Mouse (Mus musculus): Measurements from ENCODE around the gene Tfap2e. TPM values are rescaled to one million over a fixed set of nuclear protein-coding genes. Genes with fewer than 3 reads are reported as not detected.

The Tfap2e gene
- polyA plus RNA-seq, 1 experiment from 2014 or later, result 0.14 TPM

DNA sequence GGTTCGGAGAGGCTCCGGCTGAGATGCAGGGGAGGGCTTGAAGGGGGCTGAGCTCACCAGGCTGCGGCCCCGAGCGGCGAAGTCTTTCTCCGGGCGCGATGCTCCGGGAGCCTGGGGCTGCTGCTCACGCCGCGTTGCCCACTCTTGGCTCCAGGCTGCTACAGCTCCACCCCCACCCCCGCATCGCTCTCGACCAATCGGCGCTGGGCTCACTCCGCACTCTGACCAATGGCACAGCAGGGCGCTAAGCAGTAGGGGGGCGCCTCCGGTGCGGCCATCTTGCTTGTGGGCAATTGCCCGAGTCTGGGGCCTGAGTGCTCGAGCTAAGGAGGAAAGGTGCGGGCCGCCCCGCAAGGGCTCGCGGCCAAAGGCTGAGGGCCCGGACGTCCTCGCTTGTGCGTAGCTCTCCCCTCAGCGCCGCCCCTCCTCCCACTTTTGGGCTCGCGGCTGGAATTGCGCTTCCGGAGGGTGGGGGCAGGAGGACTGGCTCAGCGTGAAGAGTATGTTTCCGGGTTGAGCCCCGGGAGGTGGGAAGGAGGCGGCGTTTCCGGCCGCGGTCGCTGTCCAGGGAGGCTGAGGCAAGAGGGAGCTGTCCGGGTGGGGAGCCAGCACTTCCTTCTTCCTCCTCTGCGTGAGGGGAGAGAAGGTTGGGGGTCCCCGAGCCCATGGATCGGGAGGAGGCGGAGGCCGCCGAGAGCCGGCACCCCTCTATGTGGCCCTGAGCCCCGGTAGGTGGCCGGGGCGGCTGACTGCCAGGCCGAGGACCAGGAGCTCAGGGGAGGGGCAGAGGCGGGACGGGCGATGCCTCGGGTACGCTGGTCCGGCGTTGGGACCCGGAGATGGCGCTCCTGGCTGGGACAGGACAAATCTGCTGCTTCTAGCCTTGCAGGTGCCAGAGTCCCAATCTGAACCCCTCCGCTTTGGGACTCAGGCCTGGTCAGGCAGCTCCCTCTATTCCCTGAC lies 17.5 kb upstream of the Tfap2e start, which contains the start of the genes Ncdn and AU040320:
TSS of gene Ncdn (minus strand) at position 171 of the 963 bp plus-strand sequence.
TSS of gene AU040320 (plus strand) at position 277 of the 963 bp plus-strand sequence.
- H3K4me3 ChIP-seq (ENCODE audit: low read length), result peak within 1 kb of the TSS; percentile 90
- peak; percentile 97 for ATAC-seq
- H3K4me1 ChIP-seq (ENCODE audit: control insufficient read depth, insufficient read depth, low read depth, low read length), result peaks cover 50% of the 10 kb centered on the region
- peak within 1 kb of the TSS; percentile 99 for H3K27ac ChIP-seq (ENCODE audit: low read depth, low read length)
- peak within 1 kb of the TSS; percentile 98 for H3K9ac ChIP-seq (ENCODE audit: low read depth, low read length)
- under 1% methylated on average over 58 of the region's 71 CpGs for WGBS
- H3K9me3 ChIP-seq (ENCODE audit: control insufficient read depth, low read length), result no peaks in the 10 kb centered on the region
- H3K27me3 ChIP-seq (replicated peaks; ENCODE audit: control insufficient read depth, insufficient read depth, low read length), result no peaks in the 10 kb centered on the region
- peak within 1 kb of the TSS; percentile 81 for H3K4me2 ChIP-seq (ENCODE audit: low read length)
- no peaks in the 10 kb centered on the region for H3K36me3 ChIP-seq (ENCODE audit: control insufficient read depth, insufficient read depth, low read length)

- WGBS, result 0% methylated on average over 23 of the region's 23 CpGs
- H3K27me3 ChIP-seq (replicated peaks; ENCODE audit: control insufficient read depth, insufficient read depth, low read length), result no peaks in the 10 kb centered on the region
Observed at GRCm38 (mm10) chr4:126752608-126753141, 16.6 kb upstream of the Tfap2e start.

DNA sequence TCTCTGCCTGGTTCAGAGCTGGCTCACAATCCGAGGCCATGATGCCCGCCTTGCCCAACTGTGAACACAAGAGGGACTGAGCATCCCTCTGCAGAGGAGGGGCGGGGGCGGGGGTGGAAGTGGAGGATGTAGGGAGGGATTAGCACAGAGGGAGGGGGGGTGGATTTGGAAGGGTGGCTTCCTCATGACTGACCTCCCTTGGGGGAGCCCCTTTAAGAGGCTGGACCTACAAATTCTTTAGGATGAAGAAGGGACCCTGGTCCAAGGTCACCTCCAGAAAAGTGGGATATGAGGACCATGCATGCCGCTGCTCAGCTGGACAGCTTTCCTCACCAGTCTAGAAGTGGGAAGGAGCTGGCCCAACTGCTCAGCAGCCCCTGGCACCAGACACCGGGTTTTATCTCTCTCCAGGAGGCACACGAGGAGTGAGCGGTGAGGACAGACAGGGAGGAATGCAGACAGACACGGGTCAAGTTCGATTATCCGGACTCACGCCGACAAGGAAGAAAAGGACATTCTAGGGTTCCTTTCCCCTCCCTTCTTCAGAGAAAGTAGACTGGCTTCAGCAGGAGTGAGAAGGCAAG lies 16.1 kb upstream of the Tfap2e start:
- no peak for ATAC-seq

More at GRCm38 (mm10) chr4:126752608-126753141, 16.6 kb upstream of the Tfap2e start:
- H3K9me3 ChIP-seq (ENCODE audit: control insufficient read depth, low read length), result no peaks in the 10 kb centered on the region
- peak; percentile 2; the same call in 1 of the 2 replicates for ATAC-seq
- peak overlapping the region; percentile 98 for H3K9ac ChIP-seq (ENCODE audit: low read depth, low read length)
- H3K4me2 ChIP-seq (ENCODE audit: low read length), result peak overlapping the region; percentile 75
- H3K4me1 ChIP-seq (ENCODE audit: control insufficient read depth, insufficient read depth, low read depth, low read length), result peaks cover 50% of the 10 kb centered on the region
- H3K36me3 ChIP-seq (ENCODE audit: control insufficient read depth, insufficient read depth, low read length), result no peaks in the 10 kb centered on the region
- H3K27ac ChIP-seq (ENCODE audit: low read depth, low read length), result peak overlapping the region; percentile 99
- H3K4me3 ChIP-seq (ENCODE audit: low read length), result peak overlapping the region; percentile 90

GRCm38 (mm10) chr4:126751556-126752023 lies 15.6 kb upstream of the Tfap2e start:
- no peak overlapping the region for H3K27ac ChIP-seq (ENCODE audit: low read depth, low read length)
- H3K4me1 ChIP-seq (ENCODE audit: control insufficient read depth, insufficient read depth, low read depth, low read length), result peaks cover 47% of the 10 kb centered on the region
- peak overlapping the region; percentile 90 for H3K4me3 ChIP-seq (ENCODE audit: low read length)
- H3K27me3 ChIP-seq (replicated peaks; ENCODE audit: control insufficient read depth, insufficient read depth, low read length), result no peaks in the 10 kb centered on the region
- peak overlapping the region; percentile 75 for H3K4me2 ChIP-seq (ENCODE audit: low read length)
- no peaks in the 10 kb centered on the region for H3K9me3 ChIP-seq (ENCODE audit: control insufficient read depth, low read length)
- H3K9ac ChIP-seq (ENCODE audit: low read depth, low read length), result peak overlapping the region; percentile 98
- H3K36me3 ChIP-seq (ENCODE audit: control insufficient read depth, insufficient read depth, low read length), result peaks cover 8% of the 10 kb centered on the region
- WGBS, result 53% methylated on average over 10 of the region's 10 CpGs
- no peak for ATAC-seq

More for the DNA sequence above, 16.1 kb upstream of the Tfap2e start:
- Histone ChIP-seq H3K9me3 (ENCODE audit: control insufficient read depth, low read length) (no peaks in the 10 kb centered on the region), H3K27me3 (replicated peaks; ENCODE audit: control insufficient read depth, insufficient read depth, low read length) (no peaks in the 10 kb centered on the region), H3K9ac (ENCODE audit: low read depth, low read length) (peak overlapping the region; percentile 98), H3K4me3 (ENCODE audit: low read length) (peak overlapping the region; percentile 90), H3K36me3 (ENCODE audit: control insufficient read depth, insufficient read depth, low read length) (peaks cover 3% of the 10 kb centered on the region; the same call in 1 of the 2 replicates), H3K27ac (ENCODE audit: low read depth, low read length) (peak overlapping the region; percentile 99), H3K4me2 (ENCODE audit: low read length) (peak overlapping the region; percentile 75), H3K4me1 (ENCODE audit: control insufficient read depth, insufficient read depth, low read depth, low read length) (peaks cover 50% of the 10 kb centered on the region)
- WGBS, result 6% methylated on average over 13 of the region's 13 CpGs

DNA sequence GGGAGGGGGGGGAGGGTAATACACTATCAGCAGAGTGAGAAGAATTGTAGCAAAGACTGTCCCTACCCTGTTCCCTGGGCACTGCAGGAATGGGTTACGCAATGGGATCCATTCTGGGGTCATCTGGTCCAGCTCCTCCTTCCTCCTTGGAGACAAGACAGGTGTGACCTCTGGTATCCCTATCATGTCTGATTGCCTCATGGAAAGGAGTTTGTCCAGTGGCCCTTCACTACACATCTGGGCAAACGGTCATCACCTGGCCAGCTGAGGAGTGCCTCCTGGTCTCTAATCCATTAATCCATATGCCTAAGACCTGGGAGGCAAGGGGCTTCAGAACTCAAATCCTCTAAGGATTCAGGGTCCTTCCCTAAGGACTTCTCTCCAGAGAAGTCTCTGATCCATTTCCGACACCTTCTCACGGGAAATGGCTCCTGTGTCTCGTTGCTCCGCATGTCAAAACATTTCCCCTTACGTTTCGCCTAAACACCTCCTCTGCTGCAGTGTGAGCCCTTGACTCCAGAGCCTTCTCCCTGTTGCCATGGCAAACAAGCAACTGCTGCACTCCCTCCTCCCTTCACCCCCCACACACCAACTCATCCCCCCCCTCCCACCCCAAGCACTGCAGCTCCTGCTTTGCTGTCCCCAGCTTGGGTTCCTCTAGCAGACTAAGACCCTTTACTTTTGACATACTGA lies 15.0 kb upstream of the Tfap2e start:
- H3K27me3 ChIP-seq (replicated peaks; ENCODE audit: control insufficient read depth, insufficient read depth, low read length), result no peaks in the 10 kb centered on the region
- peak overlapping the region; percentile 38; the same call in 1 of the 2 replicates for H3K9ac ChIP-seq (ENCODE audit: low read depth, low read length)
- H3K4me2 ChIP-seq (ENCODE audit: low read length), result peak overlapping the region; percentile 75
- WGBS, result 78% methylated on average over 8 of the region's 8 CpGs
- H3K27ac ChIP-seq (ENCODE audit: low read depth, low read length), result no peak overlapping the region; the same call in 1 of the 2 replicates
- no peak for ATAC-seq
- peaks cover 47% of the 10 kb centered on the region for H3K4me1 ChIP-seq (ENCODE audit: control insufficient read depth, insufficient read depth, low read depth, low read length)
- H3K36me3 ChIP-seq (ENCODE audit: control insufficient read depth, insufficient read depth, low read length), result peaks cover 13% of the 10 kb centered on the region
- peak overlapping the region; percentile 90 for H3K4me3 ChIP-seq (ENCODE audit: low read length)
- no peaks in the 10 kb centered on the region for H3K9me3 ChIP-seq (ENCODE audit: control insufficient read depth, low read length)

GRCm38 (mm10) chr4:126750046-126750683 lies 14.1 kb upstream of the Tfap2e start:
- H3K36me3 ChIP-seq (ENCODE audit: control insufficient read depth, insufficient read depth, low read length), result peaks cover 19% of the 10 kb centered on the region
- peak overlapping the region; percentile 54; the same call in 1 of the 2 replicates for H3K27ac ChIP-seq (ENCODE audit: low read depth, low read length)
- H3K9ac ChIP-seq (ENCODE audit: low read depth, low read length), result peak overlapping the region; percentile 47
- H3K4me3 ChIP-seq (ENCODE audit: low read length), result peak overlapping the region; percentile 11
- WGBS, result 50% methylated on average over 26 of the region's 26 CpGs
- H3K4me1 ChIP-seq (ENCODE audit: control insufficient read depth, insufficient read depth, low read depth, low read length), result peaks cover 45% of the 10 kb centered on the region
- no peaks in the 10 kb centered on the region for H3K27me3 ChIP-seq (replicated peaks; ENCODE audit: control insufficient read depth, insufficient read depth, low read length)
- peak overlapping the region; percentile 42 for H3K4me2 ChIP-seq (ENCODE audit: low read length)
- no peaks in the 10 kb centered on the region for H3K9me3 ChIP-seq (ENCODE audit: control insufficient read depth, low read length)
- ATAC-seq, result peak; percentile 5; the same call in 1 of the 2 replicates

DNA sequence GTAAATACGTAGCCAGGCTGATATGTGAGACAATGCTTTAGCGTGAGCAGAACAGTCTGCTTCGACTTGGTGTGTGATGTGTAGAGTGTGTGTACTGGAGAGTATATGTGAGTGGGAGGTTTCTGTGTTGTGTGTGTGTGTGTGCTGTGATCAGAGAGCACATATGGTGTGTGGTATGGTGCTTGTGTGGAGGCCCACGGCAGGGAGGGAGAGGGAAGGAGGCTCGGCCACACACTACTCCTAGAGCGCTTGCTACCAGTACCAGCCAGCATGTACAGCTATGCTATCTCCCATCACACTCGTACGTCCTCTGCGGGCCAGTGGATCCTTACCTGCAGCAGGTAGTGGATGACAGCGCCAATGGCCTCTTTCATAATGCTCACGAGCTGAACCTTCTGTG lies 13.5 kb upstream of the Tfap2e start:
- no peak for ATAC-seq
- Histone ChIP-seq H3K4me2 (ENCODE audit: low read length) (peak overlapping the region; percentile 42), H3K4me1 (ENCODE audit: control insufficient read depth, insufficient read depth, low read depth, low read length) (peaks cover 39% of the 10 kb centered on the region), H3K36me3 (ENCODE audit: control insufficient read depth, insufficient read depth, low read length) (peaks cover 25% of the 10 kb centered on the region), H3K27ac (ENCODE audit: low read depth, low read length) (no peak overlapping the region), H3K27me3 (replicated peaks; ENCODE audit: control insufficient read depth, insufficient read depth, low read length) (no peaks in the 10 kb centered on the region), H3K9ac (ENCODE audit: low read depth, low read length) (peak overlapping the region; percentile 14; the same call in 1 of the 2 replicates), H3K4me3 (ENCODE audit: low read length) (no peak overlapping the region), H3K9me3 (ENCODE audit: control insufficient read depth, low read length) (no peaks in the 10 kb centered on the region)
- WGBS, result 76% methylated on average over 11 of the region's 11 CpGs

DNA sequence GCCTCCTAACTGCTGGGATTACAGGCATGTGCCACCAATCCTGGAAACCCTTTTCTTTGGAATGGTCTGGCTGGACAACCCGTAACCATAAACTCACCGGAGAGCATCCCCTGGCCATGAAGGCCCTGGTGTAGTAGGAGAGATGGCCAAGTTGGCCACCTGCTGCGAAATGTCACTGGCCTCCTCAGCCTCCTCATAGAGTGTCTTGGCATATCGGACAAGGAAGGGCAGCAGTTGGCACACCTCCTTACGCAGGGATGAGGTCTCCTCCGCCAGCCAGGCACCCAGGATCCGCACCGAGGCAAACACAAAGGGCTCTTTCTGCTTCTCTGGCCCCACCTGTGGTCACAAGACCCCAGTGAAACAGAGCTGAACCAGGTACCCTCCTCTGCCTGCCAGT lies 12.3 kb upstream of the Tfap2e start:
- H3K9me3 ChIP-seq (ENCODE audit: control insufficient read depth, low read length), result no peaks in the 10 kb centered on the region
- no peak for ATAC-seq
- H3K36me3 ChIP-seq (ENCODE audit: control insufficient read depth, insufficient read depth, low read length), result peaks cover 28% of the 10 kb centered on the region
- H3K4me1 ChIP-seq (ENCODE audit: control insufficient read depth, insufficient read depth, low read depth, low read length), result peaks cover 35% of the 10 kb centered on the region
- no peak overlapping the region for H3K4me3 ChIP-seq (ENCODE audit: low read length)
- no peaks in the 10 kb centered on the region; the same call in 1 of the 2 replicates for H3K27me3 ChIP-seq (replicated peaks; ENCODE audit: control insufficient read depth, insufficient read depth, low read length)
- H3K27ac ChIP-seq (ENCODE audit: low read depth, low read length), result no peak overlapping the region
- WGBS, result 85% methylated on average over 8 of the region's 8 CpGs
- no peak overlapping the region for H3K9ac ChIP-seq (ENCODE audit: low read depth, low read length)
- H3K4me2 ChIP-seq (ENCODE audit: low read length), result no peak overlapping the region
